In the genomic region with DNA sequence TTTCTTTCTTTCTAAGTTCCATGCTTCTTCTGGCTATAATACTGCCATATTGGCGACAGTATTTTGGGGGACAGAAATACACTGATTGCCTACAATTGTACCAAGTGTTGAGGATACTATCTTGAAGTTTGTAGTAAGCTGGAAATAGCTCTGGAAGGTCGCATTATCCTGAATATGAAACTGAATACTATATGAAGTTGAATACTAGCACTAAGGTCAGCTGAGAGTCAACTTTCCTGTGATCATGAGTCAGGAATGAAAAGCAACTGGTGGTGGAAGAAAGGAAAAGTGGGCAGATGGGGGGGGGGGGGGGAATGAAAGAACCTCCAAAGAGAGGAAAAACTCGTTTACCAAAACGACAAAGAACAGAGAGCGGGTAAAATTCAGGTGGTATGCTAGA, we compare ENCODE assay signal across 8 mouse cellular contexts. TPM values are rescaled to one million over a fixed set of nuclear protein-coding genes. Genes with fewer than 3 reads are reported as not detected.
DNase-seq lines count a peak whose midpoint lies in the region; ATAC-seq and TF ChIP-seq lines count a peak whose summit lies in the region.

No protein-coding gene starts in this region.

- no peaks in the 10 kb centered on the region for H3K27me3 ChIP-seq in cerebellum, adult 2 months (ENCODE audit: control insufficient read depth, insufficient read depth, low read length)
- no peaks in the 10 kb centered on the region for H3K27me3 ChIP-seq in megakaryocyte, embryonic 14.5 days (replicated peaks)
- no peaks in the 10 kb centered on the region for H3K27me3 ChIP-seq in limb, embryonic 11.5 days (ENCODE audit: control insufficient read depth, insufficient read depth, low read length)

- WGBS in cerebellum, adult 2 months, result 14% methylated on average over 5 of the region's 5 CpGs
- 17% methylated on average over 5 of the region's 5 CpGs for WGBS in limb, embryonic 11.5 days
- 21% methylated on average over 5 of the region's 5 CpGs for WGBS in olfactory bulb, adult 2 months

- no peaks in the 10 kb centered on the region for H3K4me1 ChIP-seq in cerebellum, adult 2 months (ENCODE audit: control insufficient read depth, insufficient read depth, low read length)
- peaks cover 4% of the 10 kb centered on the region; the same call in 1 of the 2 replicates for H3K4me1 ChIP-seq in megakaryocyte, embryonic 14.5 days
- no peaks in the 10 kb centered on the region for H3K4me1 ChIP-seq in limb, embryonic 11.5 days (ENCODE audit: control insufficient read depth, insufficient read depth, low read length)
- H3K4me1 ChIP-seq in olfactory bulb, adult 2 months (ENCODE audit: control insufficient read depth, insufficient read depth, low read length), result no peaks in the 10 kb centered on the region

- no peak for ATAC-seq in cerebellum, adult (ENCODE audit: insufficient number of reproducible peaks, low FRiP score, low TSS enrichment)
- no peak for ATAC-seq in megakaryocyte, adult 5-6 weeks (ENCODE audit: poor library complexity, severe bottlenecking)
- ATAC-seq in limb, embryonic 11.5 days (ENCODE audit: insufficient number of reproducible peaks, low FRiP score, low TSS enrichment, low read depth), result no peak; the same call in 1 of the 2 replicates

- no peak for TF ChIP-seq POLR2A in cerebellum, adult 2 months (IDR thresholded peaks at IDR 0.05; ENCODE audit: borderline replicate concordance, insufficient read depth, low read length)
- no peak for TF ChIP-seq POLR2A in olfactory bulb, adult 2 months (IDR thresholded peaks at IDR 0.05; ENCODE audit: insufficient read depth, low read depth, low read length)

- H3K9me3 ChIP-seq in megakaryocyte, embryonic 14.5 days, result peaks cover 10% of the 10 kb centered on the region
- H3K9me3 ChIP-seq in limb, embryonic 11.5 days (ENCODE audit: control insufficient read depth, low read length), result no peaks in the 10 kb centered on the region

- H3K4me2 ChIP-seq in limb, embryonic 11.5 days (ENCODE audit: low read depth, severe bottlenecking), result peak overlapping the region; percentile 67

- no peaks in the 10 kb centered on the region for H3K36me3 ChIP-seq in megakaryocyte, embryonic 14.5 days (replicated peaks; ENCODE audit: low read length)
- no peaks in the 10 kb centered on the region for H3K36me3 ChIP-seq in limb, embryonic 11.5 days (ENCODE audit: control insufficient read depth, insufficient read depth, low read length)

- TF ChIP-seq CTCF in cerebellum, adult 2 months (IDR thresholded peaks at IDR 0.05; ENCODE audit: borderline replicate concordance, insufficient read depth, low read depth, low read length), result no peak
- no peak for TF ChIP-seq CTCF in olfactory bulb, adult 2 months (IDR thresholded peaks at IDR 0.05; ENCODE audit: insufficient read depth, low read depth, low read length)

- peak overlapping the region; percentile 63 for H3K9ac ChIP-seq in limb, embryonic 11.5 days (ENCODE audit: low read length)

- DNase-seq in cerebellum, adult 2 months, result no peak
- DNase-seq in limb, embryonic 11.5 days (ENCODE audit: low spot score), result no peak
- no peak for DNase-seq in cerebellum, adult 11-12 months
- no peak for DNase-seq in urinary bladder, postnatal 25 days (ENCODE audit: low spot score)

- H3K27ac ChIP-seq in cerebellum, adult 2 months (ENCODE audit: insufficient read depth, low read length), result peak overlapping the region; percentile 6; the same call in 1 of the 2 replicates
- no peak overlapping the region for H3K27ac ChIP-seq in limb, embryonic 11.5 days (replicated peaks; ENCODE audit: low read depth, low read length)
- H3K27ac ChIP-seq in olfactory bulb, adult 2 months (ENCODE audit: insufficient read depth, low read depth, low read length), result no peak overlapping the region

- peak overlapping the region; percentile 75 for H3K4me3 ChIP-seq in cerebellum, adult 2 months (replicated peaks; ENCODE audit: insufficient read depth, low read depth, low read length)
- peak overlapping the region; percentile 100 for H3K4me3 ChIP-seq in megakaryocyte, embryonic 14.5 days (replicated peaks)
- peak overlapping the region; percentile 53 for H3K4me3 ChIP-seq in limb, embryonic 11.5 days (ENCODE audit: low read depth, low read length)
- peak overlapping the region; percentile 62 for H3K4me3 ChIP-seq in olfactory bulb, adult 2 months (ENCODE audit: insufficient read depth, low read depth, low read length)

RNA-seq across cellular contexts. Expression of a gene that starts 0.3 kb away (rescaled TPM):
- polyA plus RNA-seq in cerebellum, adult 2 months (2012; rRNA removed), result 50.6 and 53.9 TPM in 2 replicates
- 1.4 TPM in 1 of 2 replicates, not detected in the other for polyA plus RNA-seq in megakaryocyte, embryonic 14.5 days (2012; ENCODE audit: insufficient read depth, low replicate concordance)
- total RNA-seq in megakaryocyte, adult 5-6 weeks (2015), result 53.9 and 59.3 TPM in 2 replicates
- total RNA-seq in megakaryocyte, adult 5-6 weeks (2017), result 31.9 and 38.2 TPM in 2 replicates
- 60.6 and 62.2 TPM in 2 replicates for polyA plus RNA-seq in limb, embryonic 11.5 days (2014; fragmentation: Nextera tagmentation; extraction: Ambion mirVana)
- polyA plus RNA-seq in olfactory bulb, adult 2 months (2012; ENCODE audit: insufficient read depth, insufficient read length, low replicate concordance, missing spikeins), result not detected in 2 replicates

Comparison
In these comparisons a context has a peak if more than half of its experiments do, and no peak if none do; other contexts are left out.
1. RNA of a gene that starts 0.3 kb away (polyA plus RNA-seq): 60.6 to 62.2 TPM in limb, embryonic 11.5 days and 50.6 to 53.9 TPM in cerebellum, adult 2 months; 1.4 TPM in megakaryocyte, embryonic 14.5 days and not detected in olfactory bulb, adult 2 months; every median in the first group is over 10 times any median in the second.
2. Peak in every context shown above with its lines, with median percentiles within 50 percentile points of each other: H3K4me3 ChIP-seq.